Mouse (Mus musculus): ENCODE data around the gene 2310011J03Rik.

DNA sequence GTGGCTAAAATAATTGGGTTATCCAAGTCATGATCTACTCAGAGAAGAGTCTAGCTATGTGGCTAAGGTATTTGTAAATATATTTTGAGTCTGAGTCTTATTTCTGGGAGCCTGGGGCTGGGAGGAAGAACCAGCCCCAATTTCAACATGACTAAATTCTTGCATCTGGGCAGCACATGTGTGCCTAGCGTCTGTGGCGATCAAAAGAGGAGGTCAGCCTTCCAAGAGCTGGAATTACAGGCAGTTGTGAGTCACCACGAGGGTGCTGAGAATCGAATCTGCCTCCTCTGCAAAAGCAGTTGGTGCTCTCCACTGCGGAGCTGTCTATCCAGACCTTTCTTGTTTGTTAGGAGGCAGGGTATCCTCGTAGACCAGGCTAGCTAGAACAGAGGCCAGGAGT lies 45.4 kb upstream of the 2310011J03Rik start:
- no peak for TF ChIP-seq CTCF (IDR thresholded peaks at IDR 0.05; ENCODE audit: extremely low read depth, insufficient read depth, insufficient read length, insufficient replicate concordance)
- TF ChIP-seq POLR2A (IDR thresholded peaks at IDR 0.05; ENCODE audit: low read depth, low read length), result no peak

Data from spleen, adult 2 months (tissue).